Mouse (Mus musculus): Measurements from ENCODE around the gene Ccdc88c.

Ccdc88c gene

DNA sequence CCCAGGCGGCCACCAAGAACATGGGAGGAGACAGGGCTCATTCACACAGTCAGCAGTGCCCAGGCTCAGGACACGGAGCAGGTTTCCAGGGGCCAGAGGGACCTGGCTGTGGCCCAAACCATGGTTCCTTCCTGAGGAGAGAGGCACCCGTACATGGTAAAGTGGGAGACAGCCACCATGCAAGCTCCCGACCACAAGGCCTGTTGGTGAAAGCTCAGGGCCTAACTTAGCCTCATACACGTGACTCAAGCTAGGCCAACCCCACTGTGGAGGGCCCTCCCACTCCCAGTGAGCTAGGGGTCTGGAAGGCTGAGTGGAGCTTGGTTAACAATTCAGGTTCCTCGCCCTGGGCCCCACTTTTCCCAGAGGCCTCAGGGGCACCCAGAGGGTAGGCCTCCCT, 150.9 kb downstream of the Ccdc88c start:
- DNase-seq (ENCODE audit: low spot score in 2 of 2), result no peak

DNA sequence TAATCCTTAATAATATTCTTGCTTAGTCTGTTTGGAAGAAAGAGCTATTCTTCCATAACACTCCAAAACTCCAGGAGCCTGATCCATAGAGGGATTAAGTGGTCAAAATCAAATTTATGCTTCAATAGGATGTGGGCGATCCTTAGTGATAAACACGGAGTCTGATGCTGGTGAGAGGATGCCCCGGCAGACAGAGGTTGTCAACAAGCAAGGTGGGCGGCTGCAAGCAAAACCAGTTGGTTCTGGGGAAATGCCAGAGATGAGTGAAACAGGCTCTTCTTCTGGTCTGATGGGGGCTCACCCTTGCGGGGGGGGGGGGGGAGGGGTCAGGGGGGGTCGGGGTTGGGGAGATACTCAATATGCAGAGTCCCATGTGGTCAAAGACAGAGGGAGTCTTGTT, 152.9 kb downstream of the Ccdc88c start:
- no peak for DNase-seq (ENCODE audit: low spot score in 2 of 2)

DNA sequence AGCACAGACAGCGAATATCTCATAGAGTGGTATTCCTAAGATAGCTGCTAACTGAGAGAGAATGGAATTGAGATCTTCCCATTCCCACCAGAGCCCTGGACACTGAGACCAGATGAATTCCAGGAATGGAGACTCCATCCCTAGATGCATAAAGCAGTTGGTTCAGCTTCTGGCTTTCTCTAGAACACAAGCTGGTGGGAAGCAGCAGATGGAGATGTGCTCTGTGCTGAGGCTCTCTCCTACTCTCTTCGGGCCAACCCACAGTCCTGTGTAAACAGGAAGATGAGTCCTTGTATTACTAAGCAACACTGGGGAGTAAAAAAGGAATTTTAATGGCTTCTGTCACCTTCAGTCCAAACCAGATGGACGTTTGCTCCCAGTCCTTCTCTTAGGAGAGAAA, 153.3 kb downstream of the Ccdc88c start:
- no peak for DNase-seq (ENCODE audit: low spot score in 2 of 2)

DNA sequence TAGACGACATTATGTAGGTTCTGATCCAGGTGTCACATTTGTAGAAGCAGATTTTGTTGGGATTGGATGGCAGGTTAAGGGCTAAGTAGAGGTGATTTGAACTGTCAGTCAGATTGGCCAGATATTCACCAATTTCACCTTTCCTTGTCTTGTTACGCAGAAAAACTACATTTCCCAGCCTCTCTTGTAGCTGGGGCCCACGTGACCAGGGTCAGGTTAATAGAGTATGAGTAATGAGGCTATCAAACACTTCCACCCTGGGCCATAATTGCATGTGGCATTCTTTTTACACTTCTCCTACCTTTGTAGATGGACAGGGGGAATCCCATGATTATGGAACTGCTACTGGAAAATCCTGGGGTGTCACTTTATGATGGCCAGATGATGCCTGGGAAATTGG, 155.2 kb downstream of the Ccdc88c start:
- no peak for DNase-seq (ENCODE audit: low spot score in 2 of 2)

DNA sequence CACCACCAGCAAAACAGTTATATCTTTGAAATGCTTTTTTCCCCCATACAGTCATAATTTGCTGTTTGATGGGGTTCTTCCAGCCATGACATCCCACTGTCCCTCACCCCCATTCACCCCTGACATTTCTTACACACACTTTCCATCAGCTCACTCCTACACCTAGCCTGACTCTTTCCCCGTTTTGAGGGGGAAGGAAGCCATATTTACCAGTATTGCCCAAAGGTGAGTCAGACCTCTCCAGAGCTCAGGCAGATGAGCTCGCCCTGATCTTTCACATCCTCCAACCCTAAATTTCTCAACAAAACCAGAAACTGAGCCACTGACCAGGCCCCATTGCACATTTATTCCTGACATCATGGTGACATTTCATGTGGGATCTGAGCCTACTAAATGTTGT, 157.0 kb downstream of the Ccdc88c start:
- no peak for DNase-seq (ENCODE audit: low spot score in 2 of 2)

DNA sequence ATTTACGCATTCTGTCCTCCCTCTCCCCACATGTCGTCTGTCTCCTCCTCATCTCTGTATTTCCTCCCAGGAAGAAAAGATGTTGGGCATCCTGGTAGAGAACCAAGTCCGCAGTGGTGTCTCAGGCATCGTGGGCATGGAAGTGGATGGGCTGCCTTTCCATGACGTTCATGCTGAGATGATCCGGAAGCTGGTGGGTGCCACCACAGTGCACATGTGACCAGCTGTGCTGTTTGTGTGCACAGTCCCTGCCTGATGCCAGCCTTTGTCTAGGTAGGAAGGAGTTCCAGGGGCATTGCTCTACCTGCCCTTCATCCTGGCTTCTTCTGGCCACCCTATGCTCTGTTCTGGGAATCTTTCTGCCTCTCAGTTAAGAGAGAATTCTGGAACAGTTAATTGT, 157.6 kb downstream of the Ccdc88c start:
- DNase-seq (ENCODE audit: low spot score in 2 of 2), result no peak

DNA sequence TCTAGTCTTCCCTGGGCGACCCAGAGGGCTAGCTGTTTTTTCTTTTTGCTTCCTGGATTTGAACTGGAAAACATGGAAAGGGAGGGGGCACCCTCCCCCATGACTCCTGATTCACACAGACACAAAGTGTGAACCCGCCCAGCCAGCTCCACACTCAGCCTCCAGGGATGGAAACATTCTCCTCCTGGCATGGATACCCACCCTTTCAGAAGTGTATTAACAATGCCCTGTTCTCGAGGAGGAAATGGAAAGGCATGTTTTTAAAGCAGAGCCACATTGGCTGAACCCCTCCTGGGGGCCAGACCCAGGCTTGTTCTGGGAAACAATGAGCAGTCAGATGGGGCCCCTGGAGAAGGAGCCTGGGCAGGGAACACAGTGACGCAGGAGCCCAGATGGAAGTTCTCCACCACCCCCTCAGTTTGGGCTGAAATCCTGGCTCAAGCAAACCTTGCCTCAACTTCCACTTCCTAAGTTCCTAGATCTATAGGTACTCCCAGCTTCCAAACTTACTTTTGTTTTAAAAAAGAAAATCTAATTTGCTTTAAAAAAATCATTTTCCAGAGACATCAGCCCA, 160.7 kb downstream of the Ccdc88c start:
- DNase-seq (ENCODE audit: low spot score in 2 of 2), result no peak

DNA sequence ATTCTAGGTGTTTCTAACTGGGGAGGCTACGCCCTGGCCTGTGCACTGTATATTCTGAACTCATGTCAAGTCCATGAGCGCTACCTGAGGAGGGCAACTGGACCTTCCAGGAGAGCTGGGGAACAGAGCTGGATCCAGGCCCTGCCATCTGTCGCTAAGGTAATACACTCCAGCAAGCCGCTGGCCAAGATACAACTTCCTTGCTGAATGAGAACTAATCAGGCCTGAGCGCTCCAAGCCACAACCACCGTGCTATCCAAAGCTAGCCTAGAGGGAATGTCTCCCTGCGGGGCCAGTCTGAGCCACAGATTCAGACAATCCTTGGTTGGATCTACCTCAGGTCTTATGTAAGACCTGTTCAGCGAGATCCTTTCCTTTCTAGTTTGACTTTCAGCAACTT, 161.8 kb downstream of the Ccdc88c start:
- no peak for DNase-seq (ENCODE audit: low spot score in 2 of 2)

DNA sequence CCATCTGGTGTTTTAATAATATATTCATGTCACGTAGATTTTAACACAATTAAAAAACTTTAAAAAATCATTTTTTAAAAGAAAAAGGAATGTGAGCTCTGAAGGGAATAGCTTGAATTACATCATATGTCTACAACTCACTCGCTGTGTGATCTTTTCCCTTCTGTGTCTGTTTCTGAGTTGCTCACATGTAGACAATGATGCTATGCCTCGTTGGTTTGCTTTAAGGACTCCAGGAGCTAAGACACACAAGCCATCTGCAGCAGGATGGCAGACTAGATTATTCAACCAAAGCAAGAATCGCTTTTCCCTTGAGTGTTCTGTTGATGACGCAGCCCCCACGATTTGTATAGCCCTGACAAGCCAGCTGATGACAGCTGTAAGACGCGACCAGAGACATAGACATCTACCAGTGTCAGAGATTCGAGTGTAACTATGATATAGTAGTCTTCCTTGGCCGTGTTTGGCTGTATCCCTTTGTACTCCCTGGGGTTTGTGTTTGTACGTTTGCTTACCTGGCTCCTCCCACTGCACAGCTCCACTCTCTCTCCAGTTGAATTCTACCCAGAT, 163.3 kb downstream of the Ccdc88c start:
- no peak for DNase-seq (ENCODE audit: low spot score in 2 of 2)

DNA sequence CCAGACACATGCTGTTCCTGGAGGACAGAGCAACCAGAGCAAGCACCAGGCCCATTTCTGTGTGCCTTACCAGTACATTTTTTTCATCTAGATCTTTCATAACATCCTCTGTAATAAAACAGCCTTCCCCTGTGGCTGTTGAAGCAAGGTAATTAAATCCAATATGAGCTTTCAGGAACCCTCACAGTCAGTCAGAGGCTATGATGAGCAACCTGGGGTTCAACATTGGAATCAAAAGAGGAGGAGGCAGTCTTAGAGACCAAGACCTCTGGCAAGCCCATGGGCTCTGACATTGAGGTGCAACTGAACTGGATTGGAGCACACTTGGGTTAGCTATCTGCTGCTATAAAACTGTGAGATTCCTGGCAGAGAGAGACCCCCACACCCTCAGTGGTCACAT, 163.8 kb downstream of the Ccdc88c start:
- no peak for DNase-seq (ENCODE audit: low spot score in 2 of 2)

DNA sequence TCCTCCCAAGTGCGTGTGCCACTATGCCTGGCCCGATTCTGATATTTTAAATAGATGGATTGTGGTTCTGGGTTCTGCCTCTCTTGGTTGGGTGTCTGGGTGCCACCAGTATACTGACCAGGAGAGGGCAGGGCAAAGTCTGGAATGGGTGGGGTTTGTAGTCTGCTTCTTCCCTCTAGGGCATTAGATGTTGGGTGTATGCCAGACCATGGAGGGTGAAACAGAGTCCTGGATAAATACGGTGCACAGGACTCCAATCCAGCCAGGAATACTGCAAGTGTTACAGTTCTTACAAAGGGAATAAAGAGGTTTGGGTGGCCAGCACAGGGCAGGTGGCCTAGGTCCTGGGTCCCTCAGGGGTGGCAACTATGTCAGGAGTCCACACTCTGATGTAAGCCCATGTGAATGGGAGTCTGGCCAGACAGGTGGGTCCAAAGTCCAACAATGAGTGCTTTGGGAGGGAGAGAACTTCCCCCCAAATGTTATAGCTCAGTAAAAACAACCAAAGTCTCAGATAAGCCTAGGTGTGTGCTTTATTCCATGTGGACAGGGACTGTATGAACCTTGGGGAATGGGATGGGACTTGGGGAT, 165.9 kb downstream of the Ccdc88c start:
- no peak for DNase-seq (ENCODE audit: low spot score in 2 of 2)

DNA sequence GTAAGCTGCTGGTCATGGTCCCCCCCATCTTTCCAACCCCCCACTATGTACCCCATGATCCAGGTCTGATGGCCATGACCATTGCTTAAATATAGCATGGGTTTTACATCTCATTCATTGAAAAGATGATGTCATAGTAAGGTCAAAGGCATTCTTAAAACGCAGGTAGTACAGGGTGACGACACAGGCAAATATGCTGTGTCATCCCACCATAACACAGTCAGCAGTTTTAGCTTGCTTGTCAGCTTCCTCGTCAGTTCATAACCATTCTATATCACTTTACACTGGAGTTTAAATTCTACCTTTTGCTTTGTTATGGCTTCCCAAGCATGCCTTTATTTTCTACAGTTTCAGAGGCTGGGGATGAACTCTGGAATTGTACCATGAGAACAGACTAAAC, 166.6 kb downstream of the Ccdc88c start:
- DNase-seq (ENCODE audit: low spot score in 2 of 2), result no peak

All from urinary bladder, postnatal 36 days (tissue).